Mouse (Mus musculus): ENCODE measurements around the gene Bach1. TPM values are rescaled to one million over a fixed set of nuclear protein-coding genes. Genes with fewer than 3 reads are reported as not detected.

The Bach1 gene
- polyA plus RNA-seq, 1 experiment from 2014 or later = 30.2 TPM

GRCm38 (mm10) chr16:87701891-87702290 lies 3.1 kb downstream of the Bach1 start:
- Histone ChIP-seq H3K27me3 (ENCODE audit: control insufficient read depth, insufficient read depth, low read length) (no peaks in the 10 kb centered on the region), H3K27ac (ENCODE audit: low read depth, low read length) (no peak overlapping the region), H3K36me3 (ENCODE audit: control insufficient read depth, insufficient read depth, low read length) (no peaks in the 10 kb centered on the region), H3K4me2 (replicated peaks; ENCODE audit: low read depth, low read length) (no peak overlapping the region), H3K4me3 (ENCODE audit: low read depth, low read length) (no peak overlapping the region), H3K9me3 (ENCODE audit: control insufficient read depth, low read length) (no peaks in the 10 kb centered on the region), H3K9ac (ENCODE audit: low read depth, low read length) (no peak overlapping the region), H3K4me1 (replicated peaks; ENCODE audit: control insufficient read depth, insufficient read depth, low read length) (no peaks in the 10 kb centered on the region)
- WGBS = 74% methylated on average over 2 of the region's 2 CpGs
- DNase-seq (ENCODE audit: low spot score) = no peak
- ATAC-seq (ENCODE audit: low FRiP score) = no peak

DNA sequence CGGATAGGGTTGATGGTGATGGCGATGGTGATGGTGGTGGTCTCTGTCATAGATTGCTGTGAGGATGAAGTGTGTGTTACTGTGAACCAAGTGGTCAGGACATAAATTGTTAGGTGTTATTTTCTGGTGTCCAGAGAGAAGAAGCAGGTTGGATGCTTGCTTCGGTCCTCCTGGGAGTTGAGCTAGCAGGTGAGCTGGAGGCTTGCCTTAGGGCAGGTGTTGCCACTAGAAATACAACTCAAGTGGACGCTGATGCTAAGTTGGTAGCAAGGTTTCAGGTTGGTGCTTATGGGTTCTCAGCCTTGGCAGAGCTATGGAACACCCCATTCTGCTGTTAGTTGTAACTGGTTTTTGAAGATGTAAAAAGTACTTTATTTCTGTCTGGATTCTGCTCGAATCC lies 4.1 kb downstream of the Bach1 start:
- no peaks in the 10 kb centered on the region for H3K36me3 ChIP-seq (ENCODE audit: control insufficient read depth, insufficient read depth, low read length)
- DNase-seq (ENCODE audit: low spot score) (no peak), ATAC-seq (ENCODE audit: low FRiP score) (no peak)
- H3K4me2 ChIP-seq (replicated peaks; ENCODE audit: low read depth, low read length) = no peak overlapping the region
- H3K9ac ChIP-seq (ENCODE audit: low read depth, low read length) = no peak overlapping the region
- no peak overlapping the region for H3K27ac ChIP-seq (ENCODE audit: low read depth, low read length)
- no peaks in the 10 kb centered on the region for H3K9me3 ChIP-seq (ENCODE audit: control insufficient read depth, low read length)
- no peaks in the 10 kb centered on the region for H3K4me1 ChIP-seq (replicated peaks; ENCODE audit: control insufficient read depth, insufficient read depth, low read length)
- H3K4me3 ChIP-seq (ENCODE audit: low read depth, low read length) = no peak overlapping the region
- no peaks in the 10 kb centered on the region for H3K27me3 ChIP-seq (ENCODE audit: control insufficient read depth, insufficient read depth, low read length)
- WGBS = 98% methylated on average over 5 of the region's 5 CpGs

DNA sequence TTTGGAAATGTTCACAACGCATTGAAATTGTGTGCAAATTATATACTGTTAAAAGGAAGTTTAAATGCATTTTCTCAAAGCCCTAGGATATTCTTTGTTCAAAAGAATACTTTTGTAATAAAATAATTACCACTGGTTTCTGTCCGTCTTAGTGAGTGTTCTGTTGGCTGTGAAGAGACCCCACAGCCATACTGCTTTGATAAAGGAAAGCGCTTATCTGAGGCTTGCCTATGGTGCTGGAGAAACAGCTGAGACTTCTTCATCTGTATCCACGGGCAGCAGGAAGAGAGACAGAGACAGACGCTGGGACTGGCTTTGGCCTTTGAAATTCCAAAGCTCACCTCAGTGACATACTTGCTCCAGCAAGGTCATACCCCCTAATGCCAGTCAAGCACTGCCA lies 5.5 kb downstream of the Bach1 start:
- ATAC-seq (ENCODE audit: low FRiP score) = no peak

GRCm38 (mm10) chr16:87705892-87706589 lies 7.3 kb downstream of the Bach1 start:
- H3K4me1 ChIP-seq (replicated peaks; ENCODE audit: control insufficient read depth, insufficient read depth, low read length) = no peaks in the 10 kb centered on the region
- 73% methylated on average over 19 of the region's 19 CpGs for WGBS

More for the DNA sequence above, 5.5 kb downstream of the Bach1 start:
- no peak for DNase-seq (ENCODE audit: low spot score)
- H3K4me3 ChIP-seq (ENCODE audit: low read depth, low read length) = no peak overlapping the region
- no peaks in the 10 kb centered on the region for H3K36me3 ChIP-seq (ENCODE audit: control insufficient read depth, insufficient read depth, low read length)
- H3K4me1 ChIP-seq (replicated peaks; ENCODE audit: control insufficient read depth, insufficient read depth, low read length) = no peaks in the 10 kb centered on the region
- H3K9me3 ChIP-seq (ENCODE audit: control insufficient read depth, low read length) = no peaks in the 10 kb centered on the region
- H3K9ac ChIP-seq (ENCODE audit: low read depth, low read length) = no peak overlapping the region
- no peak overlapping the region for H3K4me2 ChIP-seq (replicated peaks; ENCODE audit: low read depth, low read length)
- H3K27ac ChIP-seq (ENCODE audit: low read depth, low read length) = no peak overlapping the region
- no peaks in the 10 kb centered on the region for H3K27me3 ChIP-seq (ENCODE audit: control insufficient read depth, insufficient read depth, low read length)
- WGBS = 66% methylated on average over 5 of the region's 5 CpGs

GRCm38 (mm10) chr16:87707335-87707734 lies 8.6 kb downstream of the Bach1 start:
- ATAC-seq (ENCODE audit: low FRiP score) = no peak
- Histone ChIP-seq H3K4me1 (replicated peaks; ENCODE audit: control insufficient read depth, insufficient read depth, low read length) (no peaks in the 10 kb centered on the region), H3K36me3 (ENCODE audit: control insufficient read depth, insufficient read depth, low read length) (no peaks in the 10 kb centered on the region), H3K4me2 (replicated peaks; ENCODE audit: low read depth, low read length) (no peak overlapping the region), H3K9ac (ENCODE audit: low read depth, low read length) (no peak overlapping the region), H3K4me3 (ENCODE audit: low read depth, low read length) (no peak overlapping the region), H3K9me3 (ENCODE audit: control insufficient read depth, low read length) (no peaks in the 10 kb centered on the region), H3K27me3 (ENCODE audit: control insufficient read depth, insufficient read depth, low read length) (no peaks in the 10 kb centered on the region), H3K27ac (ENCODE audit: low read depth, low read length) (no peak overlapping the region)
- WGBS = 90% methylated on average over 4 of the region's 4 CpGs
- no peak for DNase-seq (ENCODE audit: low spot score)

More at GRCm38 (mm10) chr16:87705892-87706589, 7.3 kb downstream of the Bach1 start:
- H3K27ac ChIP-seq (ENCODE audit: low read depth, low read length) = no peak overlapping the region
- no peaks in the 10 kb centered on the region for H3K27me3 ChIP-seq (ENCODE audit: control insufficient read depth, insufficient read depth, low read length)
- H3K9ac ChIP-seq (ENCODE audit: low read depth, low read length) = no peak overlapping the region
- no peak overlapping the region for H3K4me2 ChIP-seq (replicated peaks; ENCODE audit: low read depth, low read length)
- ATAC-seq (ENCODE audit: low FRiP score) = no peak
- H3K4me3 ChIP-seq (ENCODE audit: low read depth, low read length) = no peak overlapping the region
- H3K36me3 ChIP-seq (ENCODE audit: control insufficient read depth, insufficient read depth, low read length) = no peaks in the 10 kb centered on the region
- no peaks in the 10 kb centered on the region for H3K9me3 ChIP-seq (ENCODE audit: control insufficient read depth, low read length)
- no peak for DNase-seq (ENCODE audit: low spot score)

- no peaks in the 10 kb centered on the region for H3K27me3 ChIP-seq (ENCODE audit: control insufficient read depth, insufficient read depth, low read length)
- 85% methylated on average over 5 of the region's 5 CpGs for WGBS
- no peak for ATAC-seq (ENCODE audit: low FRiP score)
- no peak for DNase-seq (ENCODE audit: low spot score)
- no peak overlapping the region for H3K9ac ChIP-seq (ENCODE audit: low read depth, low read length)
- H3K4me3 ChIP-seq (ENCODE audit: low read depth, low read length) = no peak overlapping the region
- H3K9me3 ChIP-seq (ENCODE audit: control insufficient read depth, low read length) = no peaks in the 10 kb centered on the region
- no peaks in the 10 kb centered on the region for H3K36me3 ChIP-seq (ENCODE audit: control insufficient read depth, insufficient read depth, low read length)
- H3K4me1 ChIP-seq (replicated peaks; ENCODE audit: control insufficient read depth, insufficient read depth, low read length) = no peaks in the 10 kb centered on the region
- no peak overlapping the region for H3K4me2 ChIP-seq (replicated peaks; ENCODE audit: low read depth, low read length)
- H3K27ac ChIP-seq (ENCODE audit: low read depth, low read length) = no peak overlapping the region
Measured at GRCm38 (mm10) chr16:87708570-87708969, 9.8 kb downstream of the Bach1 start.

- Histone ChIP-seq H3K9me3 (ENCODE audit: control insufficient read depth, low read length) (no peaks in the 10 kb centered on the region), H3K4me1 (replicated peaks; ENCODE audit: control insufficient read depth, insufficient read depth, low read length) (no peaks in the 10 kb centered on the region), H3K4me3 (ENCODE audit: low read depth, low read length) (no peak overlapping the region), H3K27me3 (ENCODE audit: control insufficient read depth, insufficient read depth, low read length) (no peaks in the 10 kb centered on the region), H3K36me3 (ENCODE audit: control insufficient read depth, insufficient read depth, low read length) (no peaks in the 10 kb centered on the region), H3K27ac (ENCODE audit: low read depth, low read length) (no peak overlapping the region), H3K4me2 (replicated peaks; ENCODE audit: low read depth, low read length) (no peak overlapping the region), H3K9ac (ENCODE audit: low read depth, low read length) (no peak overlapping the region)
- WGBS = 68% methylated on average over 5 of the region's 5 CpGs
- DNase-seq (ENCODE audit: low spot score) = no peak
- ATAC-seq (ENCODE audit: low FRiP score) = no peak
Measured at GRCm38 (mm10) chr16:87709144-87709543, 10.4 kb downstream of the Bach1 start.

DNA sequence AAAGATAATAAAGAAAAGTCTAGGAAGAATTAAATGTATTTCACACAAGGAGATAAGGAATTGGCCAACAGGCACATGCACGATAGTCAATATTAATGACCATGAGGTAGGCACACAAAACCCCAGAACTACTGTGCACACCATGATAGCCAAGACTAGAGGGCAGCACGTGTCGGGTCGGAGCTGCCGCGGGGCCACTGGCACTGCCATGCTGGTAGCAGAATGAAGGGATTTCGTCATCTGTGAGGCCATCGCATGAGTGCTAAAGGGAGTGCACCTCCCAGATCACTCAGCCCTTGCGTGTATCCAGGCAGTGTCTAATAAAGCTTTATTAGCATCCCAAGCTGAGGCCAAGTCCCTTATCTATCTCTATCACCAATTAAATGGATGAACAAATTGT lies 11.2 kb downstream of the Bach1 start:
- H3K9ac ChIP-seq (ENCODE audit: low read depth, low read length) = no peak overlapping the region
- DNase-seq (ENCODE audit: low spot score) (no peak), ATAC-seq (ENCODE audit: low FRiP score) (no peak)
- WGBS = 97% methylated on average over 9 of the region's 9 CpGs
- no peaks in the 10 kb centered on the region for H3K9me3 ChIP-seq (ENCODE audit: control insufficient read depth, low read length)
- no peak overlapping the region for H3K4me2 ChIP-seq (replicated peaks; ENCODE audit: low read depth, low read length)
- no peaks in the 10 kb centered on the region for H3K4me1 ChIP-seq (replicated peaks; ENCODE audit: control insufficient read depth, insufficient read depth, low read length)
- H3K27ac ChIP-seq (ENCODE audit: low read depth, low read length) = no peak overlapping the region
- H3K36me3 ChIP-seq (ENCODE audit: control insufficient read depth, insufficient read depth, low read length) = no peaks in the 10 kb centered on the region
- H3K4me3 ChIP-seq (ENCODE audit: low read depth, low read length) = no peak overlapping the region
- H3K27me3 ChIP-seq (ENCODE audit: control insufficient read depth, insufficient read depth, low read length) = no peaks in the 10 kb centered on the region

GRCm38 (mm10) chr16:87711961-87712360 lies 13.2 kb downstream of the Bach1 start:
- ATAC-seq (ENCODE audit: low FRiP score) = no peak
- Histone ChIP-seq H3K4me2 (replicated peaks; ENCODE audit: low read depth, low read length) (no peak overlapping the region), H3K27ac (ENCODE audit: low read depth, low read length) (no peak overlapping the region), H3K4me3 (ENCODE audit: low read depth, low read length) (no peak overlapping the region), H3K36me3 (ENCODE audit: control insufficient read depth, insufficient read depth, low read length) (peaks cover 5% of the 10 kb centered on the region; the same call in 1 of the 2 replicates), H3K27me3 (ENCODE audit: control insufficient read depth, insufficient read depth, low read length) (no peaks in the 10 kb centered on the region), H3K4me1 (replicated peaks; ENCODE audit: control insufficient read depth, insufficient read depth, low read length) (no peaks in the 10 kb centered on the region), H3K9ac (ENCODE audit: low read depth, low read length) (no peak overlapping the region), H3K9me3 (ENCODE audit: control insufficient read depth, low read length) (no peaks in the 10 kb centered on the region)
- no peak for DNase-seq (ENCODE audit: low spot score)
- WGBS = 85% methylated on average over 2 of the region's 2 CpGs
